Mouse (Mus musculus) spleen, embryonic (tissue): ENCODE data around the gene Mia.

Source experiments
- CTCF ChIA-PET: fragments of 350-600 bp; sonication (Branson Sonifier 250); formaldehyde crosslinking; loops from one replicate; lab custom pipeline; 2022; lab: Charles Lee

Mia gene

DNA sequence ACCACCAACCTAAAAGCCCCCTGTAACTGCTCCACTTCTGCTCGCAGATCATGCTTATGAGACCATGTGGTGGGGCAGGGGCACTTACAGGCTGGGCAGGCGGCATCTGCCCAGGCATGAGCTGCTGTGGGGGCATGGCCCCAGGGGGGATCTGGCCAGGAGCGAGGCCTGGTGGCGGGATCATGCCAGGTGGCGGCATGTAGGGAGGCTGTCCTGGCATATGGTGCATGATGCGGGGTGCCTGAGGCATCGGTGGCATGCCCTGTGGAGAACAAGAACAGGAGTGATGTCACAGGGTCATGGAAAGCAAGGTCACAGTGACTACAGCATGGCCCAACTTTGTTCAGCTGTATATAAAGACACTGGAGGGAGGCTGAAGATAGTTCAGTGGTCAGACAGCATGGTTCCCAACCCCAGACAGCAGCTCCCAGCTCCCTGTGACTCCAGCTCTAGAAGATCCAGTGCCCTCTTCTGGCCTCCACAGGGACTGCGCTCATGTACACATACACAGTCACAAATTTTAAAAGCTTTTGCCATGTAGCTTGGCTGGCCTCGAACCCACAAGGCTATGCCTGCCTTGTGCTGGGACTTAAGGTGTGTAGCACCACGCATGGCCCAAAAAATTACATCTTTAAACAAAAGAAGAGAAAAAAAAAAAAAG, 8.4 kb upstream of the Mia start:
- CTCF ChIA-PET, result interaction anchor here (1.2 kb wide), 1 partner anchor 11 kb away, joined by 4 read pairs; no protein-coding TSS in a partner anchor

DNA sequence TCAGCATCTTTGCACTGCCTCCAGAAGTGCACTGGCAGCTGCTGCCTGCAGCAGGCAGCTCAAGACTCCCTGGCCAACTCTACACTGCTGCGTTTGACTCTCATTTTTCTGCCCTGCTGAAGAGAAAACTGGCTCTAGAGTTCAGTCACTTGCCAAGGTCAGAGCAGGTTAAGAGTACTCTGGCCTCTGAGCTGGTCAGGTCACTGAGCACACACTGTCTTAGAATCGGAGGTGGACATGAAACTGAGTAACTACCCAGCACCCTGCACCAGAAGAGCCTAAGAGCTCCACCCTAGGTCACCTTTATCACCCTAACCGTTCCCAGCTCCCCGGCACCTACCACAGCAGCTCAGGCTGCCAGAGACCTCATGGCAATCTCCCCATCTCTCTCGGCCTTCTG, 5.0 kb upstream of the Mia start:
- CTCF ChIA-PET, result interaction anchor here (0.6 kb wide), 1 partner anchor 11 kb away, joined by 3 read pairs; no protein-coding TSS in a partner anchor

DNA sequence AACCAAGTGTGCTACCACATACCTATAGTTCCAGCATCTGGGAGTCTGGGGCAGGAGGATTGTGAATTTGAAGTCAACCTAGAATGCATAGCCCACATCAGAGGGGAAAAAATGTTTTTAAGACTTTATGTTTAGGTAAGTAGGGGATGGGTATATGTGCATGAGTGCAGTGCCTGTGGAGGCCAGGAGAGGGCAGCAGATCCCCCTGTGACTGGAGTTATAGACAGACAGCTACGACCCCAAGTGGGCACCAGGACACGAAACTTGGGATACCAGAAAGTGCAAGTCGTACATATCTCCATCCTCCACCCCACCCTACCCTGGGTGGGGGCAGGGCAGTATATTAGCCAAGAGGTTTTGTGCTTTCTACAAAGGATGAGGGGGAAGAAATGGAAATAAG, 4.0 kb upstream of the Mia start:
- CTCF ChIA-PET, result no interaction called here

DNA sequence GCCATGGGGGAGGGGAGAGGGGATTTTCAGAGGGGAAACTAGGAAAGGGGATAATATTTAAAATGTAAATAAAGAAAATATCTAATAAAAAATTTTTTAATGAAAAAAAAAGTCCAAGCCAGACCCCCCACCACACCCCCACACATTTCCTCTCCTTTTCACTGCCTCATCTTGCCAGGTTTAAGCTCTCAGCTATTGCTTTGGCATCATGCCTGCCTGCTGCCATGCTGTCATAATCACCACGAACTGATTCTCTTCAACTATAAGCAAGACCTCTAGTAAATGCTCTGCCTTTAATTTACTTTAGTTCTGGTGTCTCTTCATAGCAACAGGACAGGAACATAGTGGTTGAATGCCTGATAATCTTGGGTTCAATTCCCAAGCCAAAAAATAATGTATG, 1.5 kb upstream of the Mia start:
- CTCF ChIA-PET, result interaction anchor here (0.7 to 1.8 kb wide), 2 partner anchors 14 to 84 kb away, joined by 4 read pairs; no protein-coding TSS in a partner anchor

DNA sequence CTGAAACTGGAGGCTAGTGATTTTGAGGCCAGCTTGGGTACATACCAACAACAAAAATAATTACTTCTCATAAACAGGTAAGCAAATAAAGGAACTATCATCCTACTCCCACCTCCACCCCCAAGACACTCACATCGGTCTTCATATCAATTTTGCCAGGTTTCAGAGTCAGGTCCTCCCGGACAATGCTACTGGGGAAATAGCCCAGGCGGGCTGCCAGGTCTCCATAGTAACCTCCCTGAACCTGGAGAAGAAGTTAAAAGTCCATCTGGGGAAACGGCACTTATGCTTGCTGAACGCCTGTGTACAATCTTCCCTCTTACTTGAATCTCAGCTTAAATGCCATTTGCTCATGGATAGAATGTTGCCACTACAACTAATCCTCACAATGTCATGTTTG, 921 bp downstream of the Mia start:
- CTCF ChIA-PET, result interaction anchor here (2.2 kb wide), 1 partner anchor 20 kb away, joined by 7 read pairs; no protein-coding TSS in a partner anchor

DNA sequence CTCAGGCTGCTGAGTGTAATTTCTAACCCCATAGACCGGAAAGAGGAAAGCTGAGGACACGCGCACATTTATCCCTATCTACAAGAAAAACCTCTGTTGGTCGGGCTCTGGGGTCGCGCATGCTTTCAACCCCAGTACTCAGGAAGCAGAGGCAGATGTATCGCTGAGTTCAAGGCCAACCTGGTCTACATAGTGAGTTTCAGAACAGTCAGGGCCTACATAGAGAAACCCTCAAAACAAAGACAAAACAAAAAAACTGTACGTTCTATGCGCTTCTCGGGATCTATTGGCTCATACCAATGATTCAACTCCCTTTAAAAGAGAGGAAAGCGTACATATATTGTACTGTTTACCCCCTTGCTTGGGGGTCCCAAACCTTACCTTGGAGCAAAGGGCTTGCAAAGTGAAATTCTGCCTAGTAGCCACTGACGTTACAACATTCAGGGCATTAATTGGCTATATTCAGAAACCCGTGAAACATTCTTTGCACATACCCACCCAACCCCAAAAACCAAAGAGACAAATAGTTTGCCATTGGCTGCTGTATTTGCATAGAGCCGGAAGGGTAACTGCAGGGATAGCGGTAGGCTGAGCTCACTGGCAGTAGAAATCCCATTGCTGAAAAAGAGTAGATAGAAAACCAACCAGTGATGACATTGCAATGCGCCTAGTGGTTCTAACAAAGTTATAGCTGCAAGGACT, 1.6 kb downstream of the Mia start:
- CTCF ChIA-PET, result interaction anchor here (0.7 to 2.2 kb wide), 2 partner anchors 20 to 990 kb away, joined by 4 to 7 read pairs; partner anchors contain the start of gene Fbl

DNA sequence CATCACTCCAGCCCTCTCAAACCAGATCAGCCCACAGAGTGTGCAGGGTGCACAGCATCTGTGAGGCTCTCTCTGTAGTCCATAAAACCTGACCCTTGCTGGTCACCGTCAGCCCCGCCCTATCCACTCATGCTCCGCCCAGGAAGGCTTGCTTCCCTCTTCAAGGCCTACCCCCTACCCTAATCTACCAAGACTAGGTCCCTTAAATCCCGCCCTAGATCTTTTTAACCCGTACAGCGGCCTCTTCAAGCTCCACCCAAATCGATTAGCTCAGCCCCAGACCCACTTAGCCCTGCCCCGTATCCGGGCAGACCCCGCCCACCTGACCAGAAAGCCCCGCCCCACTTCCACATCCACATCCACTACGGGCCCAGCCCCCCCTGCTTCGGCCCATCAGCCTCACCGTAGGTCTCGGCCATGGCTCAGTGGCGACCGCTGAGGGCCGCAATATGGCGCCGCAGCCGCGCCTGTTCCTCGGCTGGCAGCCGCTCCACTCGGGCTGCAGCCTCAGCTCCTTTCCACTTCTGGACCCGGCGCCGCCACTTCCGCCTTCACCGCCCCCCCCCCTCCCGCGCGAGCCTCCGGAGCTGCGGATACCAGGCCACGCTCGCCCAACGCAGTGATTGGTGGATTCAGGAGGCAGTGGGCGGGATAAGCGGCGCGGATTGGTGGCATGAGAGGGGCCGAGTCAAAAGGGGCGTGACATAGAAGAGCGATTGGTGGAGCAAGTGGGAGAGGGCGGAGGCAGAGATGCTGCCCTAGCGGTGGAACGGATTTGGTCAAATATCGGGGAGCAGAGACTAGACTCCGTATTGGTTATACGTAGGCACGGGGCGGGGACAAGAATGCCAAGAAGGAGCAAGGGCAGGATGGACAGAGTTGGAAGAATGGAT, 2.4 kb downstream of the Mia start, which contains the start of gene Rab4b:
Gene Rab4b (minus strand): TSS at position 573 of the 893 bp plus-strand sequence.
- CTCF ChIA-PET, result interaction anchor here (0.7 to 2.2 kb wide), 3 partner anchors 11 to 991 kb away, joined by 4 to 7 read pairs (median 4); partner anchors contain the start of gene Fbl

DNA sequence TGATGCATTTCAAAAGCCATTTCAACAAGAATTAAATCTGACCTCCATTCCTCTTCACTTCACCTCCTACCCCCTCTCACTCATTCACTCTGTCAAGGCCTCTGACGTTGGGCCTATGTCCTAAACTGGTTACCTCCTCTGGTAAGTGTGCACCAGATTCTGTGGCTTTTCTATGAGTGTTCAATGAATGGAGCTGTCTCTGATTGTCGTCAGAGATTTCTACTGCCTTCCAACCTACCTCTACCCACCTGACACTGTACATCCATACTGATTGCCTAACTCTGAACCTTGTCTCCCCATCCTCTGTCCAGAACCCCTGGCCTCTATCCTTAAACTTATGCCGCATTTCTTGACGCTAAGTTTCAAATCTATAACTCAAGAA, 3.0 kb downstream of the Mia start:
- CTCF ChIA-PET, result interaction anchor here (0.6 to 0.9 kb wide), 3 partner anchors 12 to 262 kb away, joined by 3 to 4 read pairs (median 3); no protein-coding TSS in a partner anchor

DNA sequence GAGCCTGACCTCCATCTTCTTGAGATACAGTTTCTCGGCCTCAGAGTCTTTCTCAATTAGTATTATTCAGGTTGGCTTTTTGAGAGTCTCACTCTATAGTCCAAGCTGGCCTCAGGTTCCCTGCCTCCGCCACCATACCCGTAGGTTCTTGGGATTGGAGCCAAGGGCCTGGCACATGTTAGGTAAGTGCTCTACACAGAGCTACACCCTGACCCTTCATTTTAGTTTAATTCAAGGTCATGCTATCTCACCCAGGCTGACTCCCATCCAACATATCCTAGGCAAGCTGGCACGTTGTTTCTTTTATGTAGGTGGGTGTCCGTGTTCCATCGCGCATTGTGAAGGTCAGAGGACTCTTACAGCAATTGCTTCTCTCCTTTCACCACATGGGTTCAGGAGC, 6.1 kb downstream of the Mia start:
- CTCF ChIA-PET, result no interaction called here

DNA sequence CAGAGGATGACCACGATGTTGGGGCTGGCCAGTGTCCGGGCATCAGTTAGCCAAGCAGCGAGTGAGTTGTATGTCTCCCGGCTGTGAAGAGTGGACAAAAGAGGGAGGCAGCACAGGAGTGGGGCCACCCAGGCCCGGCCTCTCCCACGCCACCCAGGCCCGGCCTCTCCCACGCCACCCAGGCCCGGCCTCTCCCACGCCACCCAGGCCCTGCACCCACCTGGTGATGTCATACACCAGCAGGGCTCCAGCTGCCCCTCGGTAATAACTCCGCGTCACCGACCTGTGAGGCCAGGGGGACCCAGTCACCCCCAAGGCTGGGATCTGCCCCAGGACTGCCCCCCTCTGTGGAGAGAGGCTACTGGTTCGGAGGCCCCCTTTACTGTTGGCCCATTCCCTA, 6.5 kb downstream of the Mia start:
- CTCF ChIA-PET, result no interaction called here

DNA sequence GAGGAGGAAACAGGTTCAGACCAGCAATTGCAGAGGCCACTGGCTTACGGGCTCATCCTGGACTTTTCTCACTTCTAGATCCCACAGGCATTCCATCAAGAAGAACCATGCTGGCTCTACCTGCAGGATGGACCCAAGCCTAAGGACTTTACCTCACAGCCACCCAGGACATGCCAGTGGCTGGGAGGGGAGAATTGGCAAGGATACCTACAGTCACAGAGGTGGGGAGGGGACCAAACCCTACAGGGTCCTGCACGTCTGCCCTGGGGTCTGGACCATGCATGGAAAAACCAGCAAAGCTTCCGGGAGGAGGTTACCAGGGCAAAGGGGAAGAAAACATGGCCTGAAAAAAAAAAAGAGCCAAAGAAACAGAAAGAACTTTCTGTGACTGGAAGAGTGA, 10.0 kb downstream of the Mia start:
- CTCF ChIA-PET, result interaction anchor here (0.7 kb wide), 1 partner anchor 447 kb away, joined by 3 read pairs; no protein-coding TSS in a partner anchor

DNA sequence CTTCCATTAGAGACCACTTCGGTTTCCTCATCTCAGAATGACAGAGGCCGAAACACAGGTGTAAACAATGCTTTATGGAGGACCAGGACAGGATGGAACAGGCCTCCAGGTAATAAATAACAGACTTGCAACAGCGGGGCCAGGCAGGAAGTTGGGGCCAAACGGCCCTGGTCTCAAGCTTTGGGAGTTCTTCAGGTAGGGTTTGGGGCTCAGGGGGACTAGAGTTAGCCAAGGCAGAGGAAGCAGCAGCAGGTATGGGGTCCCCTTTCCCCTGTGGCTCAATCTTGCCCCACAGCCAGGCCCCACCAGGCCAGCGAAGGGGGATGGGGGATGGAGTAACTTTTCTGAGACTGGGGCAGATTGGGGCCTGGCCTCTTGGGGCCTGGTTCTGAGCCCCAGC, 12.6 kb downstream of the Mia start:
- CTCF ChIA-PET, result interaction anchor here (0.9 kb wide), 1 partner anchor 14 kb away, joined by 4 read pairs; no protein-coding TSS in a partner anchor

DNA sequence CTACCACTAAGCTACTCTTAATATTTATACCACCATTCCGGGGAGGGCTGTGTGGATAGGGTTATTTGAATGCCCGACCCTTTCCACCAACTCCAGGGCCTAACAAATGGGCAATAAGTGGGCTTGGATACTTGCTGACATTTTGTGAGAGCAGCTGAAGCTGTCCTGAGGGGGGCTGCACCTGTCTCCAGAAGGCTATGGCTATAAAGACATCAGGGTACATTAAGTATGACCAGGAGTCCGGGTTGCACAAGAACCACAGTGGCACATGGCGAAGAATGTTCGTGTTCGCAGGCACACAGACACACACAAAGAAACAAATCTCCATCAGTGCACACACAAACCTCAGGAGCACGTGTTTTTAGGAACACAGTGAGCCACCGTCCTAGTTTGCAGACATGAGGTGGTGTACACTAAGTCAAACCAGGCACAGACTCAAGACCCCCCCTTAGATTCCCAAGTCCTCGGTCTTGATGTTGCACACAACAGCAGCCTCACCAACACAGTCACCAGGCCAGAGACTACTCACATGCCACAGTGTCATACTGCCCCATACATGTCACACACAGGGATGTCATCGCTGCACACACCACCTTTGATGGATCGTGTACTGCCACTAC, 13.4 kb downstream of the Mia start:
- CTCF ChIA-PET, result interaction anchor here (0.9 kb wide), 1 partner anchor 15 kb away, joined by 4 read pairs; no protein-coding TSS in a partner anchor

DNA sequence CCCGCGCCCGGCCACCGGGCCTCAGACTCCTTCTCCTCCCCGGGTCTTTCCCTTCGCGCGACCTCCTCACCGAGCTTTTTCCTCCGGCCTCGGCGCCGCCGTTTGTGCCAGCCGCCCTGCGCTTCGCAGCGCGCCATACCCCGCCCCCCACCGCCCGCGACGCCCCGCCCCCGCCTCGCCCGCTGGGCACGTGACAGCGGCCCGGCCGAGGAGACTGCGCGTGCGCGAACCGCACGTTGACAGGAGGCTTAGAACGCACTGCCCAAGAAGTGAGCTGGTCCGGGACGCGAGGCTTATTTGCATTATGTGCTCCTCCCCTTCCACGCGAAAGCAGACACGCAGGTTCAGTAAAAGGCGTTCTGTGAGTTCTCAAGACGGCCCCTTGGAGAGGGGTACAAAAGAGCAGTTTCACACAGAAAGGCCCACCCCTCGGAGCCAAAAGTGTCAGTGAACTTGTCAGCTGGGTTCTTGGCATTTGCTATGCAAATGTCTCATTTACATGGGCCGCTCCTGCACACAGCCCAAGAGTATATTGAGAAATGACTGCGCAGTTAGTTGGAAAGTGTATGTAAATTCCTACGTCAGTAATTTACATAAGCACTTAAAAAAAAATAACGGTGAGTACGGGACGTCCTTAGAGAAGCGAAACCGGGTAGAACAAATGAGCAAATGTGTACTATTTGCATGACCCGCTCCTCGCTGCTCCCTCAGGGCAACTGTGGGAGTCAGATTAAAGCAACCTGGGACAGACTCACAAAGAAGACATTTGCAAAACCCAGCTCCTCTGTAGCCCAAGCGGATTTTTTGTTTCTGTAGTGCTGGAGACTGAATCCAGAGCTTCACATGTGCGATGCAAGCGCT, 14.1 kb downstream of the Mia start, which contains the start of gene Egln2:
Gene Egln2 (minus strand): TSS at position 189 of the 861 bp plus-strand sequence.
- CTCF ChIA-PET, result no interaction called here

DNA sequence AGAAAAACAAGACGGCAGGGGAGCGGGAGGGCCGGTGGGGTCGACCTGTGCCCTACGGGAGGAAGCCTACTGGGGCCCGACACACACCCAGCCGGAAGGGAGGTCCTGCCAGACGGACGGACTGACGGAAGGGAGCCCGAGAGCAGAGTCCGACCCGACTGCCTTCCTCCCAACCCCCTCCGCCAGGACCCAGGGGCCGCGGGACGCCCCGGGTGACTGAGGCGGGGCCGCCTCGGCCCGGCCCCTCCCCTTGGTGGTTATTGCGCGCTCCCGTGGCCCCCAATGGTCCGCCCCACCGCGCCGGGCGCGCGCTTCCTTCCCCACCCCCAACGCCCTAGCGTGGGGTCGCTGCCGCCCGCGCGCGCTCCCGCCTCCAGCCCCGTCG, 14.7 kb downstream of the Mia start:
- CTCF ChIA-PET, result no interaction called here

DNA sequence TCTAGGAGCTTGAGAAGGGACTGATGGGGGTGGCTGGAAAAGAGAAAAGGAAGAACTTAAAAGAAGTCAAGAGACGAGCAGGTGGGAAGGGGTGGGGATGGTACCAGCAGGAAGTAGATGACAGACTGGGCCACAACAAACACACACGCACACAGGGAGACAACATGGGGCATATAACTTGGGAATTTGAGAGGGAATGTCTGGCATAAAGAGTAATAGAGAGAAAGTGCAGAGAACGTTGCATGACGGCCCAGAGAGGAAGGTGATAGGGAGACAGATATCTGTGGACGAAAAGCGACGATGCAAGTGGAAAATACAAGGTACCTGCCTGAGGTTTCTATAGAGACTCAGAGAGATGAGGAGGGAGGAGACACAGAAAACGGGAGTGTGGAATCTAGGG, 15.3 kb downstream of the Mia start:
- CTCF ChIA-PET, result no interaction called here

DNA sequence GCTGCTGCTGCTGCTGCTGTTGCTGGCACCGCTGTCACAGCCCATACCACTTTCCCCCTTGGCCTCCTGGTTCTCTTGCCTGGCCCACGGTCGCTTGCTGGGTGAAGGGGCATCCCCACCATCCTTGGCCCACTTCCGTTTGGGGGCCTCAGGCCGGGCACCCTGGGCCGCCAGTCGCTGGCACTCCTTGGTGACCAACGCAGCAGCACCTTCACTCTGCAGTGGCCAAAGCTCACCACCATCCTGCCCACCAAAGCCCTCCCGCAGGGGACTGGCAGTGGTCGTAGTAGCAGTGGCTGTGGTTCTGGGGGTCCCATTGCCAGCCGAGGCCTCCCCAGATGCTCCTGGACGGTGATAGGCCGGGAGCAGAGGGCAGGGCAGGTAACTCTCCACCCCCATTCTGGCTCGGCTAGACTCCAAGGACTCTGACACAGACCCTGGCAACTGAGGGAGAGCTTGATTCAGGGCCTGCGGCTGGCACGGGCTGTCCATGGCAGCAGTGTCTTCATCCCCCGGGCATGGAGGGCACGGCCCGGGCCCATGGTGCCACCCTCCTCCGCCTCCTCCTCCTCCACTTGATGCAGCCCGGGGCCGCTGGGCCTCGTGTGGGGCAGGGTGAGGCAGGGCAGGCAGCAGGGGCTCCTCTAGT, 15.8 kb downstream of the Mia start:
- CTCF ChIA-PET, result no interaction called here

DNA sequence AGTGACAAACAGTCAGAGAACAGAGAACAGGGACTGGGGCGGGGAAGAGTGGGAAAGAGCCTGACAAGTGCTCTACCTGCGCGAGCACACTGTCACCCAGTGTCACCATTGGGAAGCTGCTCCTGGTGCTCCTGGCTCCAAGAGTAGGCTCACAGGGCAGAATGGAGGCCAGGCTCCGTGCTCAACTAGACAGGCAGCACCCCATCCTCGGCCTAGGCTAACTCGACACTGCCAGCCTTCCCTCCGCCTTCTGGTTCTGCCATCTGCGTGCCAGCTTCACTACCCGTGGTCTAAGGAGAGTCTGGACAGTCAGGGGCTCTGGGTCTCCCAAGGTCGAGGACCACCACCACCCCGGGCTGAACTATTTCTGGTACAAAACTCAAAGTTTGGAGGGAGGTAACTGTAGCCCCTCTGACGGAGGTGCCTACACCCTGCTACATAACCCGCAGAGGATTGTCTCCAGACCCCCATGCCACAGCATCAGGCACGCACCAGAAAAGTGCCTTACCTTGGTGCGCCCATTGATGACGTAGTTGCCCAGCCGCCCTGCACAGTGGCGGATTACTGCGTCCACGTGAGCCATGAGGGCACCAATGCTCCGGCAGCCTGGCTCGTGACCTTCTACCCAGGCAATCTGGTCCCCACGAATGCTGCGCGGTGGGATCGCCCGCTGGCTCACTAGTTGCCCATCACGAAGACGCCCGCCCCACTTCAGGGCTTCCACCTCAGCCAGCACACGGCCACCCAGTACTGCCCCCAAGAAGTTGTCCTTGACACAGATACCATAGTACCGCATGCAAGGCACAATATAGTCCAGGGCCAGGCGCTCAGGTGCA, 16.6 kb downstream of the Mia start:
- CTCF ChIA-PET, result interaction anchor here (0.5 kb wide), 1 partner anchor 57 kb away, joined by 3 read pairs; no protein-coding TSS in a partner anchor

DNA sequence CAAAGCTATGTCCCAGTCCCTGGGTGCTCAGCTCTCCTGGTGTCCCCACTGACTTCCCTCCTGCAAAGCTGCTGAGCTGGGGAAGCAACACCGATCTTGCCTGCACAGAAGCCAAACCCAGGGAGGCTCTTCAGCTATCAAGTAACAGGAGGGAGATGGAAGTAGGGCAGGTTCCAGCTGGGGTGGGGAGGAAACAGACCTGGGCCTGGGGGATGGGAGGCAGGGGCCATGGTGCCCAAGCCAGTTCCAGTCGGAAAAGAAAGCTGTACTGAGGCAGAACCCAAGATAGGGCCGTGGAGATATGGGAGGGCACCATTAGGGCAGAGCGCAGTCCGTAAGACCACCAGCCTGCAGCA, 17.5 kb downstream of the Mia start:
- CTCF ChIA-PET, result no interaction called here
